Mouse (Mus musculus): ENCODE measurements around the gene B4galnt3.

Gene B4galnt3

DNA sequence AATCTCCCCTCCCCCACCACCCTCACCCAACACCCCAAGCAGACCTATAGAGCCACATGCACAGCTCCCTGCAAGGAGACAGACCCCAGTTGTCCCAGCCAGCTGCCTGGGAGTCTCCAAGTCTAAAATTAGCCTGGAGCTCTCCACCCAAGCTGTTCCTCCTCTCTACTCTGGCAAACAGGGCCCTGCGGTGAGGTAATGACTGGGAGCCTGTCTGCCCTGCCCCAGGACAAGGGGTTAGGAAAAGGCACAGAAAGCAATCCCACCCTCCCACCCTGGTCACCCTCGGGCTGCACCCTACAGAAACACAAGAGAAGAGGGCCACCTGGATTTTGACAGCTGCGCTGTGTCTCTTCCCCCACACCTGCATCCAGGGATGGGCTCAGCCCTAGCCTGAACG lies 19.5 kb downstream of the B4galnt3 start:
- ATAC-seq (ENCODE audit: low TSS enrichment), result peak; percentile 79

DNA sequence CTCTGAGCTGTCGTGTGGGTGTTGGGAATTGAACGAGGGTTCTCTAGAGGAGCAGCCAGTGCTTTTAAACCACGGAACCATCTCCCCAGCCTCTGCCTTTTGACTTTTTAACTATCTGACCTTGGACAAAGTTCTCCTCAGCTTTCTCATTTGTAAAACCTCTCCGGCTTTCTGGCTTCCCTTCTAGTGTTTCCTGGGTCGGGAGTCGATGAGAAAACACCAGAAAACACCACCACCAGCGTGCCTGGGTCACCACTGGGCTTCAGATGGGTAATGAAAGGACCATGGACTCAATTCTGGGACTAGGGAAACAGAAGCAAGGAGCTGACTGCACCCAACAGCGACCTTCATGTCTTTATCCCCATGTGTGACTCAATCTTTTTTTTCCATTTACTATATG lies 20.2 kb downstream of the B4galnt3 start:
- ATAC-seq (ENCODE audit: low TSS enrichment), result no peak

DNA sequence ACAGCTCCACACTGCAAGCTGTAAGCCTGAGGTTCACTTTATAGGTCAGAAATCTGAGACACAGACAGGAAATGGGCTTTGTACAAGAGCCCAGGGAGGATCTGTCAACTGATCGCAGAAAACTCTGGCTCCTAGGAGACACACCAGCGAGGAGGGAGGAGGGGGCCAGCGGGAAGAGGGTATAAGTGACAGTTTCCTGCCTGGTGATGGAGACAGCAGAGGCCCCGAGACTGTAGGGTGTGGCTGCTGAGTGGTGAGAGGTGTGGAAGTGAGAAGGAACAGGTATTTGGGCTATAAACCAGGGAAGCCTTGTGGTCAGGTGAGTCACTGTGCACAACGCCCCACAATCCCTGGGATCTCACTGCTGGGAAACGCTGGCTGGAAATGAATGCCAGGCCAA lies 30.2 kb downstream of the B4galnt3 start:
- no peak for ATAC-seq (ENCODE audit: low TSS enrichment)

DNA sequence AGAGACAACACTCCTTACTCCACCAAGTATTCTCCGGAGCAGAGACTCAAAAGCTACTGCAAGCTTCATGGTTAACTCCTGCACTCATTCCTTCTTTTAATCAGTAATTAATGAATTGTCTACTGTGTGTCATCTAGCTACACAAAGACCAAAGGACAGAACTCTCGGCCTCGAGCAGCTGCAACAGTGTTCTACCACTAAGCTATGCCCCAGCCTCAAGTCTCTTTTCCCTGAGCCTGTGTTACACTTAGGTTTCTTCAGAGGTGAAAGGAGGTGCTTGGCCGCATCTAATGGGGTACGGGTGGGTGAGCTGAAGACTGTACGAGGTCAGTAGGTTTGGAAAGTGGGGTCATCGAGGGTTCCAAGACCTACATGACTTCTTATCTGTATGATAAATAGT lies 30.8 kb downstream of the B4galnt3 start:
- ATAC-seq (ENCODE audit: low TSS enrichment), result no peak

DNA sequence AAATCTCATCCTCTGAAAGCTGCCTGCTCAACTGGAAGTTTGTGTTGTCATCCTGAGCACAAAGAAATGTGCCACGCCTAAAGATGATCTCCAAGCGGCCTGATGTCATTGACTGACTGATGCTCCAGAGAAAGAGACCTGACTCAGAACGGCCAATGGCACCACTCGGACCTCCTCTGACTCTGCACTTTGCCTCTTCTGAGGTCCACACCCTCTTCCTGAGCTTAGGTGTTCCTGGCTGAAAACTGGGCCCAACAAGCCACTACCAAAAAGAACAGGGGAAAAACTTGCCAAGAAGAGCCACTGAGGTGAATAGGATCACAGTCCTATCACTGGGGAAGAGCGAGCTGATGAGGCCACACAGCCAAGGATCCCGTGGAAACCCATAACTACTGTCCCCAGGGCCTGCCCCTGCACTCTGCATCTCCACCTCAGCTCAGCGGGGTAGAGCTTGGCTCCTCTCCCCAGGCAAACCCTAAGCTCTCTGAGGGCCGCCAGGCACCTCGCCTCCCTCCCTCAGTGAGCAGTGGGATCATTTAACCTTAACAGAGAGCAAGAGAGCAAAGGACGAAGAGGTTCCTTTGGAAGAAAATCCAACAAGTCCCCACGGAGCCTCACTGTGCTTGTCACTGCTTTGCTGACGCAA lies 31.4 kb downstream of the B4galnt3 start:
- no peak for ATAC-seq (ENCODE audit: low TSS enrichment)

DNA sequence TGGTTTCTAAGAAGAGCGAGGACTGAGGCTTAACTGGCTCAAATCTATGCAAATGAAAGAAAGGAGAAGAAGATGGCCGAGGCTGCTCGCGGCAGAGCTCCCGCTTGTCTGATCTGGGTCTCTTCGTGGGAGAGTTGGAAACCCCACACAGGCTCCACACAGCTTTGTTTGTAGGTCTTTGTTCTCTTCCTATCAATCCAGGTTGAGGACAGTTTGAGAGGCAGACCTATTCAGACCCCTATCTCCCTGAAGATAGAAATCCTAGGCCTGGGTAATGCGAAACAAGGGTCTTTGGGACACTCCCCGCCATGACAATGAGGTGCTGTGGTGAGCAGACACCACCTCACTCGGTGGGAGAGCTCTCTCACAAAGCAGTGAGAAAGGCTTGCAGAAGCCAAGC lies 34.9 kb downstream of the B4galnt3 start:
- ATAC-seq (ENCODE audit: low TSS enrichment), result no peak

DNA sequence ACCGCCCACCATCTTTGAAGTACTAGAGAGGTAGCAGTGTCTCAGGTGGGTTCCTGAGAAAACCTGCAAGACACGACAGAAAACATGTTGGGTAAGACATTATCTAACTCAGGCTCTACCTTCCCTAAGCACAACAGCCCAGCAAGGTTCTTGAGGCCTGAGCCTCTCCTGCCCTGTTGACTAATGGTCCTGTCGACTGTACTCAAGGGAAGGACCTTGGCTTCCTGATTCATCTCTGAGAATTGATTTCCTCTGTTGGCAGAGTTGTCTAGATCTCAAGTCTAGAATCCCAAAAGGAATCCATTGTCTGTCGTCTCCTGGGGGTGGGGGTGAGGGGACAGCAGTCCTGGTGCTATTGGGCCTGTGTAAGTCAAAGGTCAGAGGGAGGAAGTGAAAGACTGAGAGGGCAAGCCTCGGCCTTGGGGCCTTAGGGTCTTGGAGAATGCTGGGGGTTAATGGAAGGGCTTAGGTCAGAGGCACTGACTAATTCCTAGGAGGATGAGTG lies 37.9 kb downstream of the B4galnt3 start:
- no peak for ATAC-seq (ENCODE audit: low TSS enrichment)

DNA sequence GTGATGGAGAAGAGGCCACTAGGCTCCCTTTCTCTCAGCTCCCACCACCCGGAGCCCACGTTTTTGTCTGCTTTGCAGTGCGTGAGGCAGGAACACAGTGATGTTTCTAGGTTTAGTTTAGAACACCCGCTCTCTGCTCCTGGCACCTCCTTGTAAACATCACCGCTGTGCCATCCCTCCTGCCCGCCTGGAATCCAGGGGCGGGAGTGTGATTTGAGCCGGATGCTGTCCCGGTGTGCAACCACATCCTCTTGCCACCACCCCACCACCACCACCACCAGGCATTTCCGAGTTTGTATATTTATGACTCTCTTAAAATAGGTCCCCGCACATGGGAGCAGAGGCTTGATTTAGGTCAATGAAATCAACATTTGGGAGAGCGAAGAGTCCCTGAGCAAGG lies 38.7 kb downstream of the B4galnt3 start:
- ATAC-seq (ENCODE audit: low TSS enrichment), result peak; percentile 90

DNA sequence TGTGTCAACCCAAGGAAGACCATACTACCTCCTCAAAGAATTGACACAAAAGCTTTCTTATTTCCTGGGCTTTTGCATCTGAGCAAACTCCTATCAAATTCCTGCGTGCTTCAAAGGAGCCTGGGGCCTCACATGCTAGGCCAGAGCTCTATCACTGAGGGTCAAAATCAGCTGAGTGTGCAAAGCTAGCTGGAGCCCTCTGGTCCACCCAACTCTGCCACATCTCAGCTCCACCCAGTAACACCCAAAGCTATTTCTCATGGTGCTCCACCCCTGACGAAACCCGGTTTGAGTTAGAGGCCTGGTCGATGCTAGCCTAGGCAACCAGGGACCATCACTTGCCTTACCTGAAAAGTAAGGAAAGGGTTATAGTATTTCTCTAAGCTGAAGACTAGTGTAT lies 39.2 kb downstream of the B4galnt3 start:
- no peak for ATAC-seq (ENCODE audit: low TSS enrichment)

DNA sequence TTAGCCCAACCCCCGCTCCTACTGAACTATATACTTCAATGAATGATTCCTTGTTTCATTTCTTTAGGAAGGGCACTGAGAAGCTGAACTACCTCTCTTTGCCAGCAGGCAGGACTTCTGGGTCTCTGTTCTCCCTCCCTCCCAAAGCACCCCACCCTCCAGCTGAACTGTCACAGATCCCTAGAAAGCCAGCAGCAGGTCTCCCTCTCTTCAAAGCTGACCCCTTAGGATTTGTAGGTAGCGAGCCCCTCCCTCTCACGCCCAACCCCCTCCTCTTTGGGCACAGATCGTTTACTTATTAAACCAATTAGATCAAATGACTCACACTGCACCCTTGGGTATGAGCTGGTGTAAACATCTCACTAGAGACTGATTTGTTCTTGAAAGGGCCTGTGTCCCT lies 39.7 kb downstream of the B4galnt3 start:
- no peak for ATAC-seq (ENCODE audit: low TSS enrichment)

DNA sequence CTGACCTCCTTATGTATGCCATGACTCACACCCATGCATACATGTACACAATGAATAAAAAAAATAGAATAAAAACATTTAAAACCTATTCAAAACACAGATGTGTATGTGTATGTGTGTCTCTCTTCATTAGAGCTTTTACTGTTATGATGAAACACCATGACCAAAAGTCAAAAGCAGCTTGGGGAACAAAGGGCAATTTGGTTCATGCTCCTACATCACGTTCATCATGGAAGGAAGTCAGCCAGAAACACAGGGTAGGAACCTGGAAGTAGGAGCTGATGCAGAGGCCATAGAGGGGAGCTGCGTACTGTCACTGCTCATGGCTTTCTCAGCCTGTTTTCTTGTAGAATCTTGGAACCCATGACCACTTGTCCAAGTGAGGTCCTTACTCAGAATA lies 41.6 kb downstream of the B4galnt3 start:
- no peak for ATAC-seq (ENCODE audit: low TSS enrichment)

DNA sequence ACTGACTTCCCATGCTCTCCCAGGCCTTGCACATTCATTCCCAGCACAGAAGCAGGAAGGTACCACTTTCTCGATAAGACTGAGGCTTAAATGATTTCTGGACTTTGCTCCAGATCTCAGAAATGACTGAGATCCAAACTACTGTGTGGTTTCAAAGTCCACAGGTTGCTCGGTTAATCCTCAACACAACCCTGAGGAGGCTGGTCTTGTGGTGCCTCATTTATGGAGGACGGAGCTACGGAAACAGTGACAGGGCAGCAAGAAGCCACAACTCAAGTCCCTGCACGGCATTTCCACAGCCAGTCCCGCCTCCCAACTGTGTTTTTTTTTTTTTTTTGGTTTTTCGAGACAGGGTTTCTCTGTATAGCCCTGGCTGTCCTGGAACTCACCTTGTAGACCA lies 43.3 kb downstream of the B4galnt3 start:
- ATAC-seq (ENCODE audit: low TSS enrichment), result no peak

DNA sequence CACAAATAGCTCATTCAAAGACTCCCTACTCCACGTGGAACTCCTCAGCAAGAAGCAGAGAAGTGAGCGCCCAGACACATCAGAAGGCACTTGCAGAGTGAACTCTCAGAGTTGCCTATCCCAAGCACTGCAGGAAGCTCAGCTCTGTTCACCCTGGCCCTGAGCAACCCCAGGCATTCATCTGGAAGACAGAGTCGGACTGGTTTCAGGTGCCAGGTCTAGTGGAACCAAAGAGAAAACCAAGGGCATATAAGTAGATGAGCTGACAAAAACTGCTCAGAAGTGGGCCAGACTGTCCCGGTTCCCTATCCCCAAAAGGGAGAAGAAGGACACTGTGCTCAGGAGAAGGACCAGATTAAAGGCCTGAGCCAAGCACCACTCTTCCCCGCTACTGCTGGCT lies 44.5 kb downstream of the B4galnt3 start:
- ATAC-seq (ENCODE audit: low TSS enrichment), result no peak

DNA sequence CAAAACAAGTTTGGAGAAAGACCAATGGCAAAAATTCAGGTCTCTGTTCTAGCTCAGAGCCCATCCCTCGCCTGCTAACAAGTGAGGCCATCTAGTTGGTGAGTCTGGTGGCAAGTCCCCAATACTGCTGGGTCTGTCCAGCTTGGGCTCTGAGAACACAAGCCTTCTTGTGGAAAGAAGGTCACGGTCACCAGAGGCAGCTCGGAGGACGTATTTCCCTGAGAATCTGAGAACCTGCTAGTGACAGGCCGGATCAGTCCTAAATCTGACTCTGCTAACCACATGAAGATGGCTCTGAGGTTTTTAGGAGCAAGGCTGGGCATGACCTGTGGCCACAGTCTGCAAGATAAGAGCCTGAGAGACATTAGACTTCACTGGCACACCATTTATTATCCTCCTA lies 47.7 kb downstream of the B4galnt3 start:
- no peak for ATAC-seq (ENCODE audit: low TSS enrichment)

DNA sequence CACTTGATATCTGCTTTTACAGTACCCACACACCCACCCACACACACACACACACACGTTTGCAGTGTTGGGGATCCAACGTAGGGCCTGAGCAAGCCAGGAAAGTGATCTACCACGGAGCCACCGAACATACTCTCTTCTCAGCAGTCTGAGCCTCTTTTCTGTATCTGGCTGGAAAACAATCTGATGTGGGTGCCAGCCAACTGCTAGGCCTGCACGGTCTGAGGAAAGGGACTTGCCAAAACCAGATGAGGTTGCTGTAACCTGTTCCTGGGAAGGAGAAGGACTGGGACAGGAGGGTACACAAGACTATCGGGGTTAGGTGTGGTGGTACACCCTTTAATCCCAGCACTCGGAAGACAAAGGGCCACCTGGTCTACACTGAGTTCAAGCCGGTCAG lies 51.1 kb downstream of the B4galnt3 start:
- ATAC-seq (ENCODE audit: low TSS enrichment), result peak; percentile 57; the same call in 1 of the 2 replicates

DNA sequence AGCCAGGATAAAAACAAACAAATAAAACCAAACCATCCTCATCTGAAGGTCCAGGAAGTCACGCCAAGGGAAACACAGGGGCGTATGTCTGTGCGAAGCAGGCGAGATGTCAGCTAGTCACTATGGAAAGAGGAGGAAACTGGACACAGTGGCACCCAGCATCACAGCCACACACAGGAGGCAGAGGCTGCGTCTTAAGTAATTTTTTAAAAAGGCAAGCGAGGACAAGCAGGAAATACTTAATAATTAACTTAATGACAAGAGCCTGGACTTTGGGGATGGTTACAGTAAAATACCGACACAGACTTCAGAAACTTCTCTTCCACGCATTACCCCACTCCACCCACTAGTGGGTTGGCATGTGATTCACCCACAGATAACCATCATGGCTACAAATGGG lies 51.8 kb downstream of the B4galnt3 start:
- no peak for ATAC-seq (ENCODE audit: low TSS enrichment)

DNA sequence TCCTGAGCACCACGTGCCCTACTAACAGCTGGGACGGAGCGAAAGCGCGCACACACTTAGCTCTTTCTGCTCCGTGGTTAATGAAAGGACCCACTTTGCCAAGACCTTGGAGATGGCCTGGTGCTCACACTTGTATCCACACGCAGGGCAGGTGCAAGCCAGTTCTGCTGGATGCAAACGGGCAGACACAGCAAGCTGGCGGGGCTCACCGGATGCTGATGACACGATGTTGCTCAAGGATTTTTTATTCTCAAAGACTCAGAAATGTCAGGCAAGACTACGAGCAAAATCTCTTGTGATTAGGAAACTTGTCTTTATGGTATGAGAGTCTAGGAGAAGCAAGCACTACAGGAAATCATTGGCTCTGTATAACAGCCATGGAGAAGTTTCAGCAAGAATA lies 52.9 kb downstream of the B4galnt3 start:
- no peak for ATAC-seq (ENCODE audit: low TSS enrichment)

DNA sequence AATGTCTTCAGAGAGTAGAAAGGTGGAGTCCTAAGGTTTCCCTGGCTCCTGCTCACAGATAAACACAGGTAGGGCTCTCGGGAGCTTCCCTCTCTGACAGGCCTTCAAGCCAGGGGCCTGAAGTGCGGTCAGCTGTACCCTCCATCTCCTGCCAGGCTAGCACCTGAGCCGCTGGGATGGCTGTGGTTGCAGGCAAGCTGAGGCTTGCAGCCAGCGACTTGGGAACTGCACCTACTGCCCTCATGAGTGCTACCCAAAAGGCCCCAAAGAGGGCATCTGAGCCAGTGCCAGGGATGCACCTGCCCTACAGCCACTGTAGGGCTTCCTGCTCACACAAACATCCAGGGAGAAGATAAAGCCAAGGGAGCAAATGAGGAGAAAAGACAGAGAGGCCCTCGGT lies 53.9 kb downstream of the B4galnt3 start:
- no peak for ATAC-seq (ENCODE audit: low TSS enrichment)

DNA sequence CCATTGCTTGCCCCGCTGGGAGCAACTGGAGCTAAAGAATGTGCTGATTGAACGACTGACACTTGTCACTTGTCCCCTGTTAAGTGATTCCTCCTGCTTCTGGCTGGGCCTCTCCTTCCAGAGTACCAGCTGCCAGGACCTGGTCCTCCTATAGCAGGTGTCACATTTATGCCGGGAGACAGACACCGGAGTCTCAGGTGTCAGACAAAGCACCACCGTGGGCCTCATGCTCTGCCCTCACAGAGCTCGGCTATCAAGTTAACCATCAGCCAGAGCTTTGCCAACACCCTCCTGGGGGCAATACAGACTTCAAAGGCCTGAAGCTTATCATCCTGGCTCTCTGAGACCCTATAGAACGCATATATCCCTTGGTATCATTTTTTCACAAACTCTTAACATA lies 58.5 kb downstream of the B4galnt3 start:
- ATAC-seq (ENCODE audit: low TSS enrichment), result no peak

DNA sequence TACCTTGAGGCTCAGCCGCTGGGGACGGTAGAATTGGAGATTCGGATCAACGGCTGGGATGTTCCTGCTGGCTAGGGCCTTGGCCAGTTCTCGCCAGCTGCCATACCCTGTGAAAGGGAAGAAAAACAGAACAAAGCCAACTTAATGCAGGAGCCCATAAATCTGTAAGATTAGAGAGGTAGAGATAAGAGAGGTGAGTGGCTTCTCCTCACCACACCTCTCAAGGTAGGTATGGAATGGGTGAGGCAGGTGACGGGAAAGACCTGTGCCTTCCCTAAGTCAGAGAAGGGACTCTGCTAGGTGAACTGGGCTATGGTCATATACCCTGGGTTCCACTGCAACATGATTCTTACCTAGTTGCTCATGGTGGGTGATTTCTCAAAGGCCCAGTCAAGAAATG lies 61.5 kb downstream of the B4galnt3 start:
- ATAC-seq (ENCODE audit: low TSS enrichment), result no peak

DNA sequence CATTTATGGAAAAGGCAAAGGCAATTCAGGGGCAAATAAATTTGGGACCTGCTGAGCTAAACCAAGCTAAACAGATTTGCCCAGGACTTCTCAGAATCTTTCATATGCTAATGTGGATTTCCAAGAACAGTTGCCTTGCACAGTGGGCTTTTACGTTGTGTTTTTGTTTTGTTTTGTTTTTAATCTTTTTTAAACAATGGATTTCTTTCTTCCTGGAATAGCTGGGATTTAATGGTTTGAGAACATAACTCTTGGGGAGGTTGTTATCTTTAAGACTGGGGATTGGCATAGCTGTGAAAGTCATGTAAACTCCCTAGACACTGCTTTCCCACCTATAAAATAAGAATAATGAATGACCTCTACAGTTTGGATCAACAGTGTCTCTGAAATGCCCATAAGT lies 63.9 kb downstream of the B4galnt3 start:
- no peak for ATAC-seq (ENCODE audit: low TSS enrichment)

DNA sequence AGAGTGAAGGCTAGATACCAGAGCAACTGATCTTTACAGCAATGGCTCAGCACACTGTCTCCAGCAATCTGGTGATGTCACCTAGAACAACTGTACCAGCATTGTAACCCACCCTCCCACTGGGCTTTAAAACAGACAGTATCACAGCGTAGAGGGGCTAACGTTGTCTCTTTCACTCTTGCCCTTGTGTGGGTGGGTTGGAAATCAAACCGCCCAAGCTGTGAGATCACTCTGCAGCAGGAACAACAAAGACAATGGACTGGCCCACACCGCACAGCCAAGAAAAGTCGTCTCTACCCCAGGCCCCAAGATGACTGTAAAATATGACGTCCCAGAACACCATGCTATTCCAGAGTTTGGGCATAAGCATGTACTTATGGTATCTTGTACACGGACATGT lies 64.6 kb downstream of the B4galnt3 start:
- ATAC-seq (ENCODE audit: low TSS enrichment), result no peak

DNA sequence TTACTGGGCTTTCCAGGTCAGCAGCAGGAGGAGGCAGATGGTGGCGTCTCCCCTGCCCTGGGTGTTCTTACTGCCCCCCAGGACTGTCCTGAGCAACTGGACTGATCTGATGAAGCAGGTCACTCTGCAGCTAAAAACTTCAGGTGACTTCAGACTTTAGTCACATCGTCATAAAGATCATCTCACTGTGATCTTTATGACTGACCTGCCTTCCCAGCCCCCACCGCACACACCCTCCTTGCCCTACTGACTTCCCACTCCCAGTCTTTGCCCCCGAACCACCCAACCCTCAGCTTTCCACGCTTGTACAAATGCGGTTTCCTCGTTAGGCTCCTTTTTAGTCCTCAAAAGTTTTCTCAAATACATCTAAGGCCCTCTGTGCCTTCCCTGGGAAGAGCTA lies 67.3 kb downstream of the B4galnt3 start:
- ATAC-seq (ENCODE audit: low TSS enrichment), result no peak

DNA sequence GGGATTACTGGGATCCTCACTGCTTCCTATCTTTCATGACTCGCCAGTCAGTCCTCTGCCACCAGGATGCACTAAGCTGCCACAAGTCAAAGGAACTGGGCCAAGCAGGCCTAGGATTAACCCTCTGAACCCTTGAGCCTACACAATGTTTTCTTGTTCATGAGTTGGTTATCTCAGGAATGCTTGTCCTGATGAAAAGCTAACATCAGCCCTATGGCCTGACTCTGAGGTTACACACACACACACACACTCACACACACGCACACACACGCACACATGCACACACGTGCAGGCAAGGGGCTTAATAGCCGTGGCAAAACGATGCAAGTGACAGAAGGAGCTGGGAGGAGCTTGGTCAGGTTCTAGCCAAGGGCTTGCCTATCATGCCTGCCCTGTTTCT lies 69.0 kb downstream of the B4galnt3 start:
- no peak for ATAC-seq (ENCODE audit: low TSS enrichment)

All from frontal cortex, adult (tissue).